Mouse (Mus musculus): ENCODE results near the gene Tnr. TPM values are rescaled to one million over a fixed set of nuclear protein-coding genes. Genes with fewer than 3 reads are reported as not detected.

The Tnr gene
- total RNA-seq (2014; rRNA removed) (51.5 and 58.0 TPM in 2 replicates), polyA plus RNA-seq (2015; fragmentation: Nextera tagmentation; extraction: Ambion mirVana) (5.4 and 6.0 TPM in 2 replicates)

GRCm38 (mm10) chr1:159523578-159523977 lies at the start of gene Tnr:
Gene Tnr, plus strand, starts transcription at chr1:159523769.
- ATAC-seq, result peak; percentile 87
- H3K27ac ChIP-seq, result peak within 1 kb of the TSS; percentile 34; the same call in 1 of the 2 replicates
- H3K36me3 ChIP-seq (ENCODE audit: insufficient read depth, low read length), result no peaks in the 10 kb centered on the region
- H3K27me3 ChIP-seq (ENCODE audit: insufficient read depth, low read length), result no peaks in the 10 kb centered on the region
- H3K9ac ChIP-seq (replicated peaks; ENCODE audit: low read length), result peak within 1 kb of the TSS; percentile 54
- peak within 1 kb of the TSS; percentile 59 for H3K4me2 ChIP-seq (ENCODE audit: low read depth, low read length)
- 0% methylated on average over 8 of the region's 8 CpGs for WGBS
- DNase-seq (ENCODE audit: low spot score), result peak; percentile 90
- H3K9me3 ChIP-seq (ENCODE audit: low read length), result no peaks in the 10 kb centered on the region
- peak within 1 kb of the TSS; percentile 46 for H3K4me3 ChIP-seq (ENCODE audit: low read length)
- no peaks in the 10 kb centered on the region; the same call in 1 of the 2 replicates for H3K4me1 ChIP-seq (ENCODE audit: insufficient read depth, low read length)
- peak; percentile 82 for TF ChIP-seq CTCF (IDR thresholded peaks at IDR 0.05; ENCODE audit: low read depth)

- Histone ChIP-seq H3K4me2 (ENCODE audit: low read depth, low read length) (no peak overlapping the region), H3K4me3 (ENCODE audit: low read length) (no peak overlapping the region), H3K27ac (no peak overlapping the region), H3K9ac (replicated peaks; ENCODE audit: low read length) (no peak overlapping the region), H3K4me1 (ENCODE audit: insufficient read depth, low read length) (no peaks in the 10 kb centered on the region; the same call in 1 of the 2 replicates), H3K36me3 (ENCODE audit: insufficient read depth, low read length) (no peaks in the 10 kb centered on the region), H3K27me3 (ENCODE audit: insufficient read depth, low read length) (no peaks in the 10 kb centered on the region), H3K9me3 (ENCODE audit: low read length) (no peaks in the 10 kb centered on the region)
- WGBS, result 90% methylated on average over 4 of the region's 4 CpGs
- DNase-seq (ENCODE audit: low spot score) (no peak), ATAC-seq (no peak)
- no peak for TF ChIP-seq CTCF (IDR thresholded peaks at IDR 0.05; ENCODE audit: low read depth)
Measured at GRCm38 (mm10) chr1:159489853-159490435, 33.6 kb upstream of the Tnr start.

GRCm38 (mm10) chr1:159492536-159492935 lies 31.0 kb upstream of the Tnr start:
- Histone ChIP-seq H3K9ac (replicated peaks; ENCODE audit: low read length) (no peak overlapping the region), H3K4me3 (ENCODE audit: low read length) (no peak overlapping the region), H3K27ac (no peak overlapping the region), H3K36me3 (ENCODE audit: insufficient read depth, low read length) (no peaks in the 10 kb centered on the region), H3K27me3 (ENCODE audit: insufficient read depth, low read length) (no peaks in the 10 kb centered on the region), H3K4me1 (ENCODE audit: insufficient read depth, low read length) (no peaks in the 10 kb centered on the region; the same call in 1 of the 2 replicates), H3K9me3 (ENCODE audit: low read length) (no peaks in the 10 kb centered on the region), H3K4me2 (ENCODE audit: low read depth, low read length) (no peak overlapping the region)
- TF ChIP-seq CTCF (IDR thresholded peaks at IDR 0.05; ENCODE audit: low read depth), result no peak
- ATAC-seq, result no peak
- DNase-seq (ENCODE audit: low spot score), result no peak
- WGBS, result 85% methylated on average over 4 of the region's 4 CpGs

GRCm38 (mm10) chr1:159493720-159494499 lies 29.7 kb upstream of the Tnr start:
- Histone ChIP-seq H3K9me3 (ENCODE audit: low read length) (no peaks in the 10 kb centered on the region), H3K4me2 (ENCODE audit: low read depth, low read length) (no peak overlapping the region), H3K27ac (no peak overlapping the region), H3K36me3 (ENCODE audit: insufficient read depth, low read length) (no peaks in the 10 kb centered on the region), H3K9ac (replicated peaks; ENCODE audit: low read length) (no peak overlapping the region), H3K27me3 (ENCODE audit: insufficient read depth, low read length) (no peaks in the 10 kb centered on the region), H3K4me1 (ENCODE audit: insufficient read depth, low read length) (no peaks in the 10 kb centered on the region; the same call in 1 of the 2 replicates), H3K4me3 (ENCODE audit: low read length) (no peak overlapping the region)
- peak; percentile 90 for ATAC-seq
- peak; percentile 75 for DNase-seq (ENCODE audit: low spot score)
- no peak for TF ChIP-seq CTCF (IDR thresholded peaks at IDR 0.05; ENCODE audit: low read depth)
- 29% methylated on average over 5 of the region's 5 CpGs for WGBS

GRCm38 (mm10) chr1:159498236-159498635 lies 25.3 kb upstream of the Tnr start:
- Histone ChIP-seq H3K36me3 (ENCODE audit: insufficient read depth, low read length) (no peaks in the 10 kb centered on the region), H3K27me3 (ENCODE audit: insufficient read depth, low read length) (no peaks in the 10 kb centered on the region), H3K9ac (replicated peaks; ENCODE audit: low read length) (no peak overlapping the region), H3K4me3 (ENCODE audit: low read length) (no peak overlapping the region), H3K4me2 (ENCODE audit: low read depth, low read length) (no peak overlapping the region), H3K27ac (no peak overlapping the region), H3K4me1 (ENCODE audit: insufficient read depth, low read length) (no peaks in the 10 kb centered on the region; the same call in 1 of the 2 replicates), H3K9me3 (ENCODE audit: low read length) (no peaks in the 10 kb centered on the region)
- 84% methylated on average over 2 of the region's 2 CpGs for WGBS
- DNase-seq (ENCODE audit: low spot score) (no peak), ATAC-seq (no peak)
- no peak for TF ChIP-seq CTCF (IDR thresholded peaks at IDR 0.05; ENCODE audit: low read depth)

- H3K9ac ChIP-seq (replicated peaks; ENCODE audit: low read length), result no peak overlapping the region
- H3K4me3 ChIP-seq (ENCODE audit: low read length), result no peak overlapping the region
- no peaks in the 10 kb centered on the region for H3K36me3 ChIP-seq (ENCODE audit: insufficient read depth, low read length)
- H3K27me3 ChIP-seq (ENCODE audit: insufficient read depth, low read length), result no peaks in the 10 kb centered on the region
- DNase-seq (ENCODE audit: low spot score) (no peak), ATAC-seq (no peak)
- no peak overlapping the region for H3K4me2 ChIP-seq (ENCODE audit: low read depth, low read length)
- H3K27ac ChIP-seq, result no peak overlapping the region
- no peaks in the 10 kb centered on the region for H3K4me1 ChIP-seq (ENCODE audit: insufficient read depth, low read length)
- WGBS, result 82% methylated on average over 4 of the region's 4 CpGs
- H3K9me3 ChIP-seq (ENCODE audit: low read length), result no peaks in the 10 kb centered on the region
- TF ChIP-seq CTCF (IDR thresholded peaks at IDR 0.05; ENCODE audit: low read depth), result no peak
Measured at GRCm38 (mm10) chr1:159499806-159500460, 23.6 kb upstream of the Tnr start.

Measured in hindbrain, postnatal 0 days (tissue).